Mouse (Mus musculus): ENCODE measurements around the gene Vps45.

GRCm38 (mm10) chr3:96081650-96082049 is 23.4 kb upstream of the Vps45 start:
- TF ChIP-seq POLR2A (IDR thresholded peaks at IDR 0.05; ENCODE audit: extremely low read depth, insufficient read depth, low read length) (no peak), CTCF (IDR thresholded peaks at IDR 0.05; ENCODE audit: low read depth, low read length) (no peak)
